ENCODE assay signal across 23 mouse cellular contexts in genomic region chr12:73883840-73884341, GRCm38 (mm10). TPM values are rescaled to one million over a fixed set of nuclear protein-coding genes. Genes with fewer than 3 reads are reported as not detected.
DNase-seq lines count a peak whose midpoint lies in the region; ATAC-seq and TF ChIP-seq lines count a peak whose summit lies in the region.
"Had no signal": no experiment of that assay in that cellular context is flagged by ENCODE, and none has a peak within 500 bp of the region (broad histone marks: within the 10 kb centered on the region; RNA-seq: fewer than 3 reads in every experiment).

No protein-coding gene starts in this region.

- POLR2A ChIA-PET in Patski (lab: Charles Lee) = no interaction called here

- H3K9ac ChIP-seq in heart, adult 2 months (ENCODE audit: low read depth, low read length) = no peak overlapping the region
- no peak overlapping the region for H3K9ac ChIP-seq in liver, embryonic 16.5 days (ENCODE audit: low read depth, low read length)
- no peak overlapping the region for H3K9ac ChIP-seq in intestine, postnatal 0 days (ENCODE audit: low read depth, low read length)
- H3K9ac ChIP-seq: embryonic facial prominence, embryonic 13.5 days; forebrain, embryonic 12.5 days; heart, embryonic 13.5 days had no signal

- CTCF ChIA-PET in Patski (lab: Charles Lee) = interaction anchor here (1.0 to 1.3 kb wide), 4 partner anchors 9 to 24 kb away, joined by 3 to 5 read pairs (median 4); no protein-coding TSS in a partner anchor

- no peak overlapping the region for H3K27ac ChIP-seq in heart, adult 2 months
- no peak overlapping the region for H3K27ac ChIP-seq in liver, embryonic 16.5 days (ENCODE audit: low read length)
- no peak overlapping the region for H3K27ac ChIP-seq in intestine, postnatal 0 days (ENCODE audit: low read depth, low read length)
- H3K27ac ChIP-seq: embryonic facial prominence, embryonic 13.5 days; forebrain, embryonic 12.5 days; heart, embryonic 13.5 days had no signal

- TF ChIP-seq POLR2A in heart, adult 2 months (IDR thresholded peaks at IDR 0.05; ENCODE audit: insufficient read depth, low read depth, low read length) = no peak

- TF ChIP-seq CTCF in heart, adult 2 months (IDR thresholded peaks at IDR 0.05) = no peak
- no peak for TF ChIP-seq CTCF in Patski (IDR thresholded peaks at IDR 0.05)
- TF ChIP-seq CTCF in intestine, postnatal 0 days (IDR thresholded peaks at IDR 0.05; ENCODE audit: low read depth) = no peak

- WGBS in heart, adult 2 months = 86% methylated on average over 6 of the region's 6 CpGs
- WGBS in liver, embryonic 16.5 days (ENCODE audit: insufficient replicate concordance) = 43% methylated on average over 6 of the region's 6 CpGs
- WGBS in intestine, postnatal 0 days = 17% methylated on average over 6 of the region's 6 CpGs

- no peaks in the 10 kb centered on the region for H3K79me2 ChIP-seq in heart, adult 2 months (replicated peaks; ENCODE audit: control insufficient read depth, insufficient read depth, low read length)

- no peaks in the 10 kb centered on the region for H3K27me3 ChIP-seq in heart, adult 2 months (ENCODE audit: control insufficient read depth, insufficient read depth, low read length)
- H3K27me3 ChIP-seq in liver, embryonic 16.5 days (ENCODE audit: control insufficient read depth, insufficient read depth, low read depth, low read length) = no peaks in the 10 kb centered on the region
- no peaks in the 10 kb centered on the region for H3K27me3 ChIP-seq in Patski
- H3K27me3 ChIP-seq in intestine, postnatal 0 days (replicated peaks; ENCODE audit: control insufficient read depth, insufficient read depth, low read length) = no peaks in the 10 kb centered on the region
- H3K27me3 ChIP-seq: embryonic facial prominence, embryonic 13.5 days; forebrain, embryonic 12.5 days; heart, embryonic 13.5 days had no signal

- in situ Hi-C loops in Patski (cut with MboI; ENCODE audit: low pct_unique_long_range_greater_than_20kb) = no loop called here

- peak; percentile 67 for ATAC-seq in liver, embryonic 16.5 days (ENCODE audit: low read depth)
- peak; percentile 37 for ATAC-seq in Patski
- ATAC-seq in intestine, postnatal 0 days = peak; percentile 91
- ATAC-seq: CD4-positive, CD25-positive, alpha-beta regulatory T cell, adult 4 months; forebrain, embryonic 16.5 days had no signal

- H3K4me1 ChIP-seq in heart, adult 2 months (ENCODE audit: control insufficient read depth, insufficient read depth, low read length) = peaks cover 1% of the 10 kb centered on the region
- H3K4me1 ChIP-seq in liver, embryonic 16.5 days (ENCODE audit: control insufficient read depth, low read depth, low read length) = no peaks in the 10 kb centered on the region
- H3K4me1 ChIP-seq in intestine, postnatal 0 days (replicated peaks; ENCODE audit: control insufficient read depth, insufficient read depth, low read length) = 0 out of 2 replicates have a peak, but pooled peaks cover 4% of the 10 kb centered on the region
- H3K4me1 ChIP-seq: forebrain, embryonic 12.5 days had no signal

- peak overlapping the region; percentile 24; the same call in 1 of the 2 replicates for H3K4me2 ChIP-seq in liver, embryonic 16.5 days (ENCODE audit: low read depth, low read length)
- H3K4me2 ChIP-seq in intestine, postnatal 0 days (replicated peaks; ENCODE audit: low read depth) = 0 out of 2 replicates have a peak overlapping the region, but pooled peaks have one; percentile 13
- H3K4me2 ChIP-seq: embryonic facial prominence, embryonic 13.5 days; forebrain, embryonic 12.5 days; heart, embryonic 13.5 days had no signal

- intact Hi-C loops in heart, adult 2 months (cut with DNase I) = no loop called here
- intact Hi-C loops in left cerebral cortex, postnatal 10 days (cut with DNase I) = no loop called here

- H3K4me3 ChIP-seq in heart, adult 2 months = no peak overlapping the region
- no peak overlapping the region for H3K4me3 ChIP-seq in liver, embryonic 16.5 days (ENCODE audit: low read depth, low read length)
- no peak overlapping the region for H3K4me3 ChIP-seq in intestine, postnatal 0 days (ENCODE audit: low read depth, low read length)
- H3K4me3 ChIP-seq: embryonic facial prominence, embryonic 13.5 days; forebrain, embryonic 12.5 days; heart, embryonic 13.5 days had no signal

- TF ChIP-seq EP300 in heart, adult 2 months (IDR thresholded peaks at IDR 0.05; ENCODE audit: insufficient read depth, low read depth, low read length) = no peak

- no peaks in the 10 kb centered on the region for H3K9me3 ChIP-seq in liver, embryonic 16.5 days (replicated peaks; ENCODE audit: control insufficient read depth, low read length)
- H3K9me3 ChIP-seq in intestine, postnatal 0 days (ENCODE audit: control insufficient read depth) = no peaks in the 10 kb centered on the region
- H3K9me3 ChIP-seq: embryonic facial prominence, embryonic 13.5 days; forebrain, embryonic 12.5 days; G1E; heart, embryonic 13.5 days had no signal

- DNase-seq in heart, adult 11 months = peak; percentile 22
- no peak for DNase-seq in heart, adult 2 months
- no peak for DNase-seq in liver
- DNase-seq in Patski (ENCODE audit: low read depth, low spot score) = no peak
- no peak for DNase-seq in adrenal gland, postnatal 25 days
- no peak for DNase-seq in left cerebral cortex, postnatal 10 days (ENCODE audit: extremely low spot score in 1 of 2, low spot score in 2 of 2)
- DNase-seq: adrenal gland, postnatal 14 days; B cell, adult 2 months; cerebellum, adult 18-20 months; cerebellum, adult 9-11 months; cerebellum, postnatal 36 days; gastrocnemius, postnatal 14 days; heart, postnatal 36 days had no signal

- no peaks in the 10 kb centered on the region for H3K36me3 ChIP-seq in heart, adult 2 months (ENCODE audit: control insufficient read depth, insufficient read depth, low read length)
- H3K36me3 ChIP-seq in liver, embryonic 16.5 days (ENCODE audit: control insufficient read depth, insufficient read depth) = no peaks in the 10 kb centered on the region
- H3K36me3 ChIP-seq in intestine, postnatal 0 days (ENCODE audit: control insufficient read depth, insufficient read depth) = no peaks in the 10 kb centered on the region
- H3K36me3 ChIP-seq: embryonic facial prominence, embryonic 13.5 days; forebrain, embryonic 12.5 days; G1E; heart, embryonic 13.5 days had no signal

RNA-seq across cellular contexts. Expression of gene Hif1a, which starts 17.3 kb away (rescaled TPM):
- 10 to 100 TPM; 45.3 to 45.7 TPM for total RNA-seq in heart, adult 2 months (2021)
- polyA plus RNA-seq in heart, adult 2 months (2012; rRNA removed) = 18.0 and 35.1 TPM in 2 replicates
- polyA plus RNA-seq in liver, embryonic 16.5 days (2015; fragmentation: Nextera tagmentation; extraction: Ambion mirVana) = 11.8 and 12.0 TPM in 2 replicates
- 253 TPM for polyA plus RNA-seq in Patski (2021)
- 25.3 and 27.0 TPM in 2 replicates for polyA plus RNA-seq in intestine, postnatal 0 days (2015; fragmentation: Nextera tagmentation; extraction: Ambion mirVana)
- 65.6 and 67.1 TPM in 2 replicates for total RNA-seq in adrenal gland, postnatal 25 days (2021)
- total RNA-seq in left cerebral cortex, postnatal 10 days (2021) = 10 to 100 TPM; 75.2 to 84.5 TPM

RNA-seq across cellular contexts. Expression of gene Gm49321, which starts 53.6 kb away (rescaled TPM):
- total RNA-seq in heart, adult 2 months (2021) = 1 to 10 TPM; 6.9 to 7.2 TPM
- not detected in 2 replicates for polyA plus RNA-seq in heart, adult 2 months (2012; rRNA removed)
- 3.0 and 3.9 TPM in 2 replicates for polyA plus RNA-seq in liver, embryonic 16.5 days (2015; fragmentation: Nextera tagmentation; extraction: Ambion mirVana)
- polyA plus RNA-seq in Patski (2021) = 8.7 TPM
- 4.1 and 4.7 TPM in 2 replicates for polyA plus RNA-seq in intestine, postnatal 0 days (2015; fragmentation: Nextera tagmentation; extraction: Ambion mirVana)
- 5.8 and 11.0 TPM in 2 replicates for total RNA-seq in adrenal gland, postnatal 25 days (2021)
- 10 to 100 TPM; 10.9 to 11.3 TPM for total RNA-seq in left cerebral cortex, postnatal 10 days (2021)
- polyA plus RNA-seq: frontal cortex, adult 2 months; G1E; gonadal fat pad, adult 2 months had no signal

Comparison
In these comparisons a context has a peak if more than half of its experiments do, and no peak if none do; other contexts are left out.
1. ATAC-seq: peak in every context shown above with its lines; median percentile 91 in intestine, postnatal 0 days; 67 in liver, embryonic 16.5 days; 37 in Patski.